Mouse (Mus musculus): Measurements from ENCODE around the gene Gys1.

DNA sequence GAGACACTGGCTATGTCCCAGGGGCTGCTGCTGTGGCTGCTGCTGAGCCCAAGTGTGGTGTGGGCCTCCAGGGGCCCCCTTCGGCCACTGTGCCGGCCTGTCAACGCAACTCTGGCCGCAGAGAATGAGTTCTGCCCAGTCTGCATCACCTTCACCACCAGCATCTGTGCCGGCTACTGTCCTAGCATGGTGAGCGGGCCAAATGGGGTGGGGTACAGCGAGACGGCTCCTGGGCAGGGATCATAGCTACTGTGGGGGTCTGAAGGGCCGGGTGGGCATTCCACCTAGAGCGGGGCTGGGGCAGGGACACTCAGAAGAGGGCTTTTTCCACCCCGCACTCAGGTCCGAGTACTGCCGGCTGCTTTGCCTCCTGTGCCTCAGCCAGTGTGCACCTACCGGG, 13.4 kb upstream of the Gys1 start:
- TF ChIP-seq CTCF (IDR thresholded peaks at IDR 0.05; ENCODE audit: low read depth, low read length) (no peak), EP300 (IDR thresholded peaks at IDR 0.05; ENCODE audit: insufficient read depth, low read depth, low read length) (no peak), POLR2A (IDR thresholded peaks at IDR 0.05; ENCODE audit: insufficient read depth, low read length) (no peak)
